Mouse (Mus musculus): ENCODE results near the gene Akr1c19. TPM values are rescaled to one million over a fixed set of nuclear protein-coding genes. Genes with fewer than 3 reads are reported as not detected.

Gene Akr1c19
- polyA plus RNA-seq, 1 experiment from 2014 or later = 217 TPM

GRCm38 (mm10) chr13:4296991-4297390, 68.5 kb downstream of the Akr1c19 start:
- WGBS = 89% methylated on average over 4 of the region's 4 CpGs
- H3K27ac ChIP-seq (ENCODE audit: low read depth) = no peak overlapping the region
- no peaks in the 10 kb centered on the region for H3K4me1 ChIP-seq (replicated peaks; ENCODE audit: control insufficient read depth, insufficient read depth, low read length)
- ATAC-seq (replicated peaks; ENCODE audit: low FRiP score, low TSS enrichment, low read depth) = no peak
- no peak overlapping the region for H3K4me3 ChIP-seq (ENCODE audit: low read depth, low read length)
- no peak overlapping the region for H3K9ac ChIP-seq (ENCODE audit: low read length)
- H3K36me3 ChIP-seq (ENCODE audit: control insufficient read depth, insufficient read depth, low read length) = no peaks in the 10 kb centered on the region
- no peak for DNase-seq (ENCODE audit: low spot score)
- no peaks in the 10 kb centered on the region for H3K27me3 ChIP-seq (replicated peaks; ENCODE audit: control insufficient read depth, insufficient read depth, low read length)
- no peaks in the 10 kb centered on the region for H3K9me3 ChIP-seq (ENCODE audit: control insufficient read depth, low read length)
- no peak overlapping the region for H3K4me2 ChIP-seq (ENCODE audit: low read length)

Other genes starting within 250 kb of the Akr1c19 start
- gene Akr1c14, start 179.7 kb upstream of the Akr1c19 start, polyA plus RNA-seq (2014; fragmentation: Nextera tagmentation; extraction: Ambion mirVana) = 0.88 and 1.6 TPM in 2 replicates
- gene Akr1c18, start 78.0 kb upstream of the Akr1c19 start, polyA plus RNA-seq (2014; fragmentation: Nextera tagmentation; extraction: Ambion mirVana) = 0.35 and 0.86 TPM in 2 replicates
- 91.6 and 93.0 TPM in 2 replicates for gene Akr1c13, start 37.5 kb upstream of the Akr1c19 start, polyA plus RNA-seq (2014; fragmentation: Nextera tagmentation; extraction: Ambion mirVana)
- 48.8 and 54.9 TPM in 2 replicates for gene Akr1c12, start 50.7 kb downstream of the Akr1c19 start, polyA plus RNA-seq (2014; fragmentation: Nextera tagmentation; extraction: Ambion mirVana)
- not detected in 2 replicates for gene Akr1c6, start 205.6 kb downstream of the Akr1c19 start, polyA plus RNA-seq (2014; fragmentation: Nextera tagmentation; extraction: Ambion mirVana)